Mouse (Mus musculus) midbrain, embryonic 16.5 days (tissue): ENCODE measurements around the gene Hist1h3h. TPM values are rescaled to one million over a fixed set of nuclear protein-coding genes. Genes with fewer than 3 reads are reported as not detected.
A peak's percentile ranks its signal among the peaks of the same experiment; 100 is the strongest.
"Not testable (repeated sequence)": the region's sequence is repeated elsewhere in the genome, so short reads cannot be mapped to it uniquely, and the experiment has no call there.

Source experiments
- ATAC-seq: fragments of 200-750 bp; cut with Nextera tagmentation; 2 replicates; pipeline ENCODE4 v1.8.0; 2017; ENCODE audit warnings: moderate TSS enrichment
- H3K27ac ChIP-seq: fragments of 300-500 bp; sonication (generic); 2 replicates; pipeline ENCODE4 v1.5.1; 2014; ENCODE audit warnings: mild to moderate bottlenecking, low read length, mixed read lengths
- H3K27me3 ChIP-seq: fragments of 300-500 bp; sonication (generic); 2 replicates; pipeline ENCODE4 v1.6.1; 2014; ENCODE audit warnings: low read depth, low read length, mixed read lengths; ENCODE audit not compliant: control insufficient read depth, insufficient read depth
- H3K36me3 ChIP-seq: fragments of 300-500 bp; sonication (generic); 2 replicates; pipeline ENCODE4 v1.6.1; 2014; ENCODE audit warnings: mild to moderate bottlenecking, low read length, moderate library complexity, mixed read lengths; ENCODE audit not compliant: control insufficient read depth, insufficient read depth
- H3K4me1 ChIP-seq: fragments of 300-500 bp; sonication (generic); 2 replicates; pipeline ENCODE4 v1.6.1; 2014; ENCODE audit warnings: mild to moderate bottlenecking, low read length, mixed read lengths; ENCODE audit not compliant: control insufficient read depth, insufficient read depth
- H3K4me2 ChIP-seq: fragments of 300-500 bp; sonication (generic); 2 replicates; pipeline ENCODE4 v1.6.1; 2014; ENCODE audit warnings: mild to moderate bottlenecking, low read length, mixed read lengths
- H3K4me3 ChIP-seq: fragments of 300-500 bp; sonication (generic); 2 replicates; pipeline ENCODE4 v1.5.1; 2014; ENCODE audit warnings: low read depth, mild to moderate bottlenecking, low read length, moderate library complexity, mixed read lengths
- H3K9ac ChIP-seq: fragments of 300-500 bp; sonication (generic); 2 replicates; pipeline ENCODE4 v1.6.1; 2014; ENCODE audit warnings: low read depth, low read length, mixed read lengths
- H3K9me3 ChIP-seq: fragments of 300-500 bp; sonication (generic); replicated peaks from 2 replicates; pipeline ENCODE4 v1.6.1; 2014; ENCODE audit warnings: mild to moderate bottlenecking, low read length, mixed read lengths; ENCODE audit not compliant: control insufficient read depth, poor library complexity, severe bottlenecking
- WGBS: fragments of 180-500 bp; shearing (Covaris S2); extraction: QIAGEN DNeasy Blood & Tissue Kit; methylation state at CpG from one replicate; pipeline ENCODE4 v1.1.7; 2014; 5-methylcytosine and 5-hydroxymethylcytosine counted together
- polyA plus RNA-seq: library from polyadenylated mRNA; unstranded; fragments of >200 nt; fragmentation: Nextera tagmentation; extraction: Ambion mirVana; gene quantifications from 2 replicates; pipeline ENCODE4 v1.2.1, GENCODE M21; 2015

Gene Hist1h3h
- polyA plus RNA-seq, 1 experiment from 2014 or later = not detected

DNA sequence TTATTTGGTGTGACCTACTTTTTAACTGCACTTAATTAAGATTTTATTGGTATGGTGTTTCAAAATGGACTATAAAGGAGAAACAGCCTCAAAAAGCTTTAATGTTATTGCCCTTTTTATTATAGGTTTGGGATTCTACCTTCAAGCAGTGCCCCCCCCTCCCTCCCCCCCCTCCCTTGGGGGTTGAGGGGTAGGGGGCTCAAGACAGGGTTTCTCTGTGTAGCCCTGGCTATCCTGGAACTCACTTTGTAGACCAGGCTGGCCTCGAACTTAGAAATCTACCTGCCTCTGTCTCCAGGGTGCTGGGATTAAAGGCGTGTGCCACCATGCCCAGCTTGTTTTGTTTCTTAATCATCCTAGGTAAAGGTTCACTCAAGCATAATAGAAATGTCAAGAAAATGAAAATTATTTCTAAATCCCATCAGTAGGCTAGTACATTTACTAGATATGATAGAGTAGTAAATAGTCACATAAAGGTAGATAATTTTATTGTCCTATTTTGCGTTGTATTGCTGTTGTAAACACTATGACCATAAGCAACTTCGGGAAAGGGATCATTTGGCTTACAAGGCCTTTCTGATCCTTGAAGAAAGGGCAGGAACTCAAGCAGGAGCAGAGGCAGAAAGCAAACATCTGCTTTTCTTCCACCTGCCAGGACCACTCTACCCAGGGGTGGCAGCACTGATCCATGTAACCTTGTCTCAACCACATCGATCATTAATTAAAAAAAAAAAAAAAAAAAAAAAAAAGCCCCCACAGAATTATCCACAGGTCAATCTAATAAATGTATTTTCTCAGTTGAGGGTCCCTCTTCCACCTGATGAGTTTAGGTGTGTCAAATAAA is 5.8 kb downstream of the Hist1h3h start:
- no peak overlapping the region for H3K4me3 ChIP-seq
- no peaks in the 10 kb centered on the region for H3K9me3 ChIP-seq
- no peak overlapping the region for H3K4me2 ChIP-seq
- no peaks in the 10 kb centered on the region for H3K36me3 ChIP-seq
- no peak overlapping the region for H3K9ac ChIP-seq
- no peaks in the 10 kb centered on the region for H3K27me3 ChIP-seq
- no peak overlapping the region for H3K27ac ChIP-seq
- H3K4me1 ChIP-seq = peaks cover 16% of the 10 kb centered on the region
- 29% methylated on average over 5 of the region's 5 CpGs for WGBS
- no peak for ATAC-seq

DNA sequence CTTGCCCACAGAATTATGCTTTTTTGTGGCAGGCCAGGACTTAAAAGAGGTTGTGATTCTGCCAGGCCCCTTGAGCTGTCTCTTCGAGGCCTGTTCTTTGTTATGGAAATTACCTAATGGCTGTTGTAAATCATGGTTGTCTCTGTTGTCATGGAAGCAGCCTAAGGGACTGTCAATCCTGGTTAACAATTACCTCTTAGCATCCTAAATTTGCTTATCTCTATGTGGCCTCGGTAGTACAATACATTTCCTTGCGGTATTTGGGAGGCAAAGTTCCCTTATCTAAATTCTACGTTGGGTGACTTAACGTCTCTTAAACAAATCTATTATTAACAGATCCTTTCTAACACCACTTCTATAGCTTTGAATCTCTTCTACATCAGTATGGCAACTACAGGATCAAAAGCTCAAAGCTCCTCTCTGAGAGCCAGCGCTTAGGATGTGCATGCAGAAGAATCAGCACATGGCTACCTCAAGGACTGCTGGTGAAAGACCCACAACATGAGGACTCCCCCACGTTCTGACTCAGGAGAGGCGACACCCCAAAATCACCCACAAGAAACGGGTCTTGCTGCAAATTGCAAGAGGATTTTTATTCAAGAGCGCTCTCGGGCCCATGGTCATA is 10.6 kb downstream of the Hist1h3h start:
- no peaks in the 10 kb centered on the region for H3K27me3 ChIP-seq
- WGBS = 18% methylated on average over 11 of the region's 11 CpGs
- no peak overlapping the region for H3K9ac ChIP-seq
- peak overlapping the region; percentile 14; the same call in 1 of the 2 replicates for H3K27ac ChIP-seq
- H3K36me3 ChIP-seq = no peaks in the 10 kb centered on the region
- peaks cover 2% of the 10 kb centered on the region; the same call in 1 of the 2 replicates for H3K4me1 ChIP-seq
- H3K4me2 ChIP-seq = no peak overlapping the region
- 0 out of 2 replicates have a peak, but pooled peaks have one; percentile 25 for ATAC-seq
- no peaks in the 10 kb centered on the region for H3K9me3 ChIP-seq
- H3K4me3 ChIP-seq = no peak overlapping the region

DNA sequence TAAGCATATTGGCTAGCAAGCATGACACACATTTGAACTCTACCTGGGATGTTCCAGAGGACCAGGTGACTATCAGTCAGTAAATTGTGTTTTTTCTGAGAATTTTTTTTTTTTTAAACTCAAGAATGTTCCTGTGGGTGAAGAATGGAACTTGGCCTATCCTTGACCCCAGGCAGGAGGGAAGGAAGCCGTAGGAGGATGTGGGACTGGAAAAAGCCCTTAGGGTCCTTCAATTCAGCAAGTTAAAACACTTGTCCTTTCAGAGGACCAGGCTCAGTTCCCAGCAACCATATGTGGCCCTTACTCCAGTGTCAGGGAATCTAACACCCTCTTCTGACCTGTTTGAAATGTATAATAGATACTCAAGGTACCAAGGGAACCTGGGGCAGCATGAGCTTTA is 12.1 kb downstream of the Hist1h3h start:
- Histone ChIP-seq H3K9ac (no peak overlapping the region), H3K4me1 (peaks cover 5% of the 10 kb centered on the region; the same call in 1 of the 2 replicates), H3K27ac (no peak overlapping the region), H3K4me3 (no peak overlapping the region), H3K4me2 (no peak overlapping the region), H3K27me3 (no peaks in the 10 kb centered on the region), H3K9me3 (no peaks in the 10 kb centered on the region), H3K36me3 (no peaks in the 10 kb centered on the region)
- no peak for ATAC-seq
- 77% methylated on average over 1 of the region's 1 CpGs for WGBS

DNA sequence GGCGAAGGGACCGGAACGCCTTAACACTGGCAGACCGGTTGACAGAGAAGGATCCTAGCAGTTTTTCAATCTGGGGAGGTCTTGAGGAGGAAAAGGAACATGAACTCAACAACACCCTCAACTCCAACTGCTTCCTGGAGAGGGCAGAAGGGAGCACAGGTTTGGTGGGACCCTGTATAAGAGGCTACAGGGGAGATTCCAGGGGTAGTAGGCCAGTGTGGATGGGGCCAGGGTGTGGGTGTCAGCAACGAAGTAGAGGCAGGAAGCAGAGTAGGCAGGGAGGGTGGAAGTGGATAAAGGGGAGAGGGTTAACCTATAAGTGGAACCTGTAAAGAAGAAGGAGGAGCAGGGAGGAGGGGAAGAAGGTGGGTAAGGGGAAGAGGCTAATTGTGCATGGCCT is 16.0 kb downstream of the Hist1h3h start:
- peak overlapping the region; percentile 95 for H3K27ac ChIP-seq
- H3K9ac ChIP-seq = no peak overlapping the region; the same call in 1 of the 2 replicates
- no peaks in the 10 kb centered on the region for H3K9me3 ChIP-seq
- H3K4me3 ChIP-seq = no peak overlapping the region
- ATAC-seq = peak; percentile 30; the same call in 1 of the 2 replicates
- no peaks in the 10 kb centered on the region for H3K27me3 ChIP-seq
- H3K4me2 ChIP-seq = no peak overlapping the region
- WGBS = 72% methylated on average over 5 of the region's 5 CpGs
- peaks cover 11% of the 10 kb centered on the region for H3K4me1 ChIP-seq
- H3K36me3 ChIP-seq = no peaks in the 10 kb centered on the region

DNA sequence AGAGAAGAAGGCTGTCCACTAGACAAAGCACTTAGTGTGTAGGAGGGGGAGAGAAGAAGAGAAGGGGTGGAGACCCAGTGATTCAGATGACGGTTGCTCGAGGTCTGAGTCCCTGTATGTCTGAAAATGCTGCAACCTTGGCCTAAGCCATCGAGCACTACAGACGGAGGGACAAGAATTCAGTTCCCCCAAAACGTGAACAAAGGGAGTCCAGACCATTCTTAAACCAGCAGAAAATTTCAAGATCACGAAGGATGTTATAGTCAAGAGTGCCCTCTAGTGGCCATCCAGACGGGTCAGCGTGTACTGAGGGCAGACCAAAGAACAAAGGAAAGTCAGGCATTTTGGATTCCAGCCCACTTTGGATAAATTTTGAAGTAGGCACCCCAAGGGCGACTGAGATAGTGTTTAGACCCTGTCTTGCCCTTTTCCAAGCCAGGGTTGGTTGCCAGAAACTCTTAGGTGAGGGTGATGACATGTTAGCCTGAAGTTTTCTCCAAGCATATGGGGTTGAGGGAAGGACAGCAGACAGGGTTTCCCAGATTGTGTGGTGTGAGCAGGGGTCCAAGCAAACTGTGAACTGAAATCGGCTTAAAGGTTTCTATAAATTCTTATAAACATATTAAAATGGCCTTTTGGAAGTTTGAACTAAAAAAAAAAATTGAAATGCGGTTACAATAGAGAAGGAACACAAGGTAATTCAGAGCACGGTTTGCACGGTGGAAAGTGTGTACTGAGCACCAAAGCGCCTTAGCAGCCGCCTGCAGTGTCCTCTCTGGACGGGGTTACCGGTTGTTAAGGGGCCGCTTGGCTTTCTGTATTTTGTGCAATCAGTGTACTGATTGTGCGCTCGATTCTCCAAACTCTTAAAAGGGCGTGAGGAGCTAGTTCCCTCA is 16.8 kb downstream of the Hist1h3h start:
- ATAC-seq = peak; percentile 83
- H3K36me3 ChIP-seq = no peaks in the 10 kb centered on the region
- H3K9me3 ChIP-seq = no peaks in the 10 kb centered on the region
- under 1% methylated on average over 21 of the region's 21 CpGs for WGBS
- no peaks in the 10 kb centered on the region for H3K27me3 ChIP-seq
- peak overlapping the region; percentile 63 for H3K9ac ChIP-seq
- H3K4me2 ChIP-seq = peak overlapping the region; percentile 85
- peaks cover 11% of the 10 kb centered on the region for H3K4me1 ChIP-seq
- peak overlapping the region; percentile 54 for H3K4me3 ChIP-seq
- H3K27ac ChIP-seq = peak overlapping the region; percentile 95

DNA sequence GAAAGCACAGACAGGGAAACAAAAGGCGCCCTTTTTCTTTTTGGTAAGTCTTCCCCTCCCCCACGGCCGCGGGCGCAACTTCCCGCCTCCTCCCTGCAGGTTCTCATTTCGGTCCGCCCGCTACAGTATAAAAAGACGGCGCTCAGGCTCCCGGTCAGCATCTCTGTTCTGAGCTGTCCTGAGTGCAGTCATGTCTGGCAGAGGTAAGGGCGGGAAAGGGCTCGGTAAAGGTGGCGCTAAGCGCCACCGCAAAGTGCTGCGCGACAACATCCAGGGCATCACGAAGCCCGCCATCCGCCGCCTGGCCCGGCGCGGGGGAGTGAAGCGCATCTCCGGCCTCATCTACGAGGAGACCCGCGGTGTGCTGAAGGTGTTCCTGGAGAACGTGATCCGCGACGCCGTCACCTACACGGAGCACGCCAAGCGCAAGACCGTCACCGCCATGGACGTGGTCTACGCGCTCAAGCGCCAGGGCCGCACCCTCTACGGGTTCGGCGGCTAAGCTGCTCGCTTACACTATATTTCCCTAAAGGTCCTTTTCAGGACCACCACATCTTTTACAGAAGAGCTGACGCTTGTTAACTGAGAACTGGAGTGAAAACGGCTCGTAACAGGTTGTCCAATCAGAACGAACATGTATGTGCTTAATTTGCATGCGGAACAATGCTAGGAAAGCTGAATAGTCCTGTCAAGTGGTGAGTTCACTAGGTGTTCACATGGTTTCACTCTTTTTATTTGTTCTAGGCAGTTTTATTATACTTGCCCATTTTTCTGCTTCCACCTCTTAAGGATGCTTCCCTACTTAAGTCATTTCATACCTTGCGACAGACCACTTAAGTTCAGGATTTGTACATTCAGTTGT is 17.7 kb downstream of the Hist1h3h start, which contains the start of gene Hist1h4j:
Gene Hist1h4j (plus strand): TSS at position 159 of the 862 bp plus-strand sequence.
- H3K4me1 ChIP-seq = peaks cover 11% of the 10 kb centered on the region
- H3K9me3 ChIP-seq, H3K27me3 ChIP-seq, H3K36me3 ChIP-seq: not testable (repeated sequence)
- H3K4me3 ChIP-seq = peak within 1 kb of the TSS; percentile 54
- H3K9ac ChIP-seq = peak within 1 kb of the TSS; percentile 63
- under 1% methylated on average over 40 of the region's 56 CpGs for WGBS
- H3K4me2 ChIP-seq = peak within 1 kb of the TSS; percentile 85
- peak within 1 kb of the TSS; percentile 95 for H3K27ac ChIP-seq
- ATAC-seq = peak; percentile 93

DNA sequence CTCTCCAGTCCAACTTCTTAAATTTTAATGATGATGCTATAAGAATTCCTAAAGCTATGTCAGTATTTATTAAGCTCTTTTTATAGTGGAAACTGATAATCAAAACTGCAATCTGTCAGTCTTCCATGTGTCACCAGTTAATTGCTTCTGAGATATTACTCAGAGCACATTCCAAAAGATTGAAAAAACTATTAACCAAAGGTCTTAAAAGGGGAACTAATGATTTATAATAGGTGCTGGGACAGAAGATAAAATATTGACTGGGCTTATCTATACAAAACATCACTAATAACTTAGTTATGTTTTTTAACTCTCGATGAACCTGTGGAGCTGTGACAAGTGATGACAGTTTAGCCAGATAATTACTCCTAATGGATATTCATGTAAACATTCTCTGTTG is 27.5 kb downstream of the Hist1h3h start:
- no peak for ATAC-seq
- H3K36me3 ChIP-seq = no peaks in the 10 kb centered on the region
- H3K9ac ChIP-seq = no peak overlapping the region
- H3K27ac ChIP-seq = no peak overlapping the region
- 94% methylated on average over 1 of the region's 1 CpGs for WGBS
- H3K9me3 ChIP-seq = no peaks in the 10 kb centered on the region
- H3K27me3 ChIP-seq = no peaks in the 10 kb centered on the region
- peaks cover 15% of the 10 kb centered on the region for H3K4me1 ChIP-seq
- no peak overlapping the region for H3K4me2 ChIP-seq
- H3K4me3 ChIP-seq = no peak overlapping the region
